Mouse (Mus musculus): ENCODE results near the gene Tssc4.

Gene Tssc4

GRCm38 (mm10) chr7:143068316-143068881, 650 bp upstream of the Tssc4 start:
- no peak for DNase-seq (ENCODE audit: low read depth, low spot score)

GRCm38 (mm10) chr7:143069751-143070400, 827 bp downstream of the Tssc4 start:
- no peak for DNase-seq (ENCODE audit: low read depth, low spot score)

GRCm38 (mm10) chr7:143070506-143071070, 1.5 kb downstream of the Tssc4 start:
- DNase-seq (ENCODE audit: low read depth, low spot score) = no peak

GRCm38 (mm10) chr7:143072605-143073004, 3.6 kb downstream of the Tssc4 start:
- no peak for DNase-seq (ENCODE audit: low read depth, low spot score)

GRCm38 (mm10) chr7:143073086-143073485, 4.0 kb downstream of the Tssc4 start:
- no peak for DNase-seq (ENCODE audit: low read depth, low spot score)

- DNase-seq (ENCODE audit: low read depth, low spot score) = no peak
Observed at GRCm38 (mm10) chr7:143075394-143075793, 6.3 kb downstream of the Tssc4 start.

- DNase-seq (ENCODE audit: low read depth, low spot score) = no peak
Observed at GRCm38 (mm10) chr7:143077351-143077750, 8.3 kb downstream of the Tssc4 start.

GRCm38 (mm10) chr7:143082024-143082423, 13.0 kb downstream of the Tssc4 start:
- no peak for DNase-seq (ENCODE audit: low read depth, low spot score)

- DNase-seq (ENCODE audit: low read depth, low spot score) = no peak
Observed at GRCm38 (mm10) chr7:143083708-143084107, 14.7 kb downstream of the Tssc4 start.

GRCm38 (mm10) chr7:143086366-143086765, 17.3 kb downstream of the Tssc4 start:
- DNase-seq (ENCODE audit: low read depth, low spot score) = no peak

GRCm38 (mm10) chr7:143087070-143087579, 18.1 kb downstream of the Tssc4 start:
- no peak for DNase-seq (ENCODE audit: low read depth, low spot score)

GRCm38 (mm10) chr7:143093847-143094246, 24.8 kb downstream of the Tssc4 start:
- DNase-seq (ENCODE audit: low read depth, low spot score) = no peak

- DNase-seq (ENCODE audit: low read depth, low spot score) = no peak
Observed at GRCm38 (mm10) chr7:143094592-143095553, 25.8 kb downstream of the Tssc4 start, which contains the start of gene Trpm5. Gene Trpm5 (minus strand): TSS chr7:143094642.

GRCm38 (mm10) chr7:143095554-143095907, 26.5 kb downstream of the Tssc4 start:
- no peak for DNase-seq (ENCODE audit: low read depth, low spot score)

GRCm38 (mm10) chr7:143100759-143101158, 31.7 kb downstream of the Tssc4 start:
- no peak for DNase-seq (ENCODE audit: low read depth, low spot score)

GRCm38 (mm10) chr7:143105258-143105897, 36.3 kb downstream of the Tssc4 start:
- DNase-seq (ENCODE audit: low read depth, low spot score) = no peak

- DNase-seq (ENCODE audit: low read depth, low spot score) = no peak
Observed at GRCm38 (mm10) chr7:143106062-143106461, 37.0 kb downstream of the Tssc4 start, which contains the start of gene Kcnq1. Gene Kcnq1 (plus strand): TSS chr7:143106362.

- no peak for DNase-seq (ENCODE audit: low read depth, low spot score)
Observed at GRCm38 (mm10) chr7:143106672-143107465, 37.8 kb downstream of the Tssc4 start.

GRCm38 (mm10) chr7:143108200-143108599, 39.2 kb downstream of the Tssc4 start:
- no peak for DNase-seq (ENCODE audit: low read depth, low spot score)

GRCm38 (mm10) chr7:143108996-143109660, 40.1 kb downstream of the Tssc4 start:
- DNase-seq (ENCODE audit: low read depth, low spot score) = no peak

Measured in brain, embryonic 18.5 days (tissue).